Mouse (Mus musculus) liver, adult 2 months (tissue): ENCODE data around the gene Srm. TPM values are rescaled to one million over a fixed set of nuclear protein-coding genes. Genes with fewer than 3 reads are reported as not detected.

Experiments used
- DNase-seq: peaks from one replicate; pipeline ENCODE4 v3.0.0-alpha.2; 2011; ENCODE audit warnings: low read depth, low spot score; ENCODE audit errors: extremely low read depth
- H3K27ac ChIP-seq: fragments of 200-500 bp; replicated peaks from 2 replicates; pipeline ENCODE4 v1.5.1; 2012; ENCODE audit warnings: low read depth, mild to moderate bottlenecking, control low read depth, inconsistent platforms, low read length; ENCODE audit not compliant: insufficient read depth
- H3K27me3 ChIP-seq: fragments of 200-500 bp; 2 replicates; pipeline ENCODE4 v1.6.1; 2012; ENCODE audit warnings: mild to moderate bottlenecking, moderate library complexity, low read length, inconsistent platforms; ENCODE audit not compliant: control insufficient read depth, insufficient read depth
- H3K36me3 ChIP-seq: fragments of 200-500 bp; 2 replicates; pipeline ENCODE4 v1.6.1; 2012; ENCODE audit warnings: low read length, inconsistent platforms; ENCODE audit not compliant: control insufficient read depth, insufficient read depth
- H3K4me1 ChIP-seq: fragments of 200-500 bp; 2 replicates; pipeline ENCODE4 v1.6.1; 2011; ENCODE audit warnings: low read length; ENCODE audit not compliant: control insufficient read depth, insufficient read depth
- H3K4me3 ChIP-seq: fragments of 200-500 bp; 2 replicates; pipeline ENCODE4 v1.5.1; 2011; ENCODE audit warnings: low read depth, mild to moderate bottlenecking, control low read depth, low read length, moderate library complexity; ENCODE audit not compliant: insufficient read depth
- H3K79me2 ChIP-seq: fragments of 200-500 bp; 2 replicates; pipeline ENCODE4 v1.6.1; 2012; ENCODE audit warnings: inconsistent platforms, mild to moderate bottlenecking, low read length, moderate library complexity; ENCODE audit not compliant: control insufficient read depth, insufficient read depth
- H3K9ac ChIP-seq: fragments of 200-500 bp; 2 replicates; pipeline ENCODE4 v1.6.1; 2012; ENCODE audit warnings: low read depth, mild to moderate bottlenecking, control low read depth, inconsistent platforms, low read length
- CTCF ChIP-seq: fragments of 200-500 bp; IDR thresholded peaks from 2 replicates; pipeline ENCODE4 v1.5.1; 2011; ENCODE audit warnings: low read depth, low read length, control low read depth
- POLR2A ChIP-seq: fragments of 200-500 bp; IDR thresholded peaks from 2 replicates; pipeline ENCODE4 v1.6.1; 2011; ENCODE audit warnings: low read length, control low read depth; ENCODE audit not compliant: insufficient read depth; ENCODE audit errors: extremely low read depth
- WGBS: fragments of 180-500 bp; shearing (Covaris S2); methylation state at CpG from one replicate; pipeline ENCODE4 v1.1.7; 2018; 5-methylcytosine and 5-hydroxymethylcytosine counted together
- polyA plus RNA-seq: library from polyadenylated mRNA; depleted of rRNA; stranded (reverse); fragments of >200 nt; gene quantifications from 2 replicates; pipeline ENCODE4 v1.2.3, GENCODE M21; 2012
- total RNA-seq: library from RNA; depleted of rRNA; stranded (reverse); fragments of >200 nt; gene quantifications from 2 replicates; pipeline ENCODE4 v1.2.3, GENCODE M21; 2014

Srm gene
- total and polyA plus RNA-seq, 2 experiments: 11.1 to 39.5 TPM

DNA sequence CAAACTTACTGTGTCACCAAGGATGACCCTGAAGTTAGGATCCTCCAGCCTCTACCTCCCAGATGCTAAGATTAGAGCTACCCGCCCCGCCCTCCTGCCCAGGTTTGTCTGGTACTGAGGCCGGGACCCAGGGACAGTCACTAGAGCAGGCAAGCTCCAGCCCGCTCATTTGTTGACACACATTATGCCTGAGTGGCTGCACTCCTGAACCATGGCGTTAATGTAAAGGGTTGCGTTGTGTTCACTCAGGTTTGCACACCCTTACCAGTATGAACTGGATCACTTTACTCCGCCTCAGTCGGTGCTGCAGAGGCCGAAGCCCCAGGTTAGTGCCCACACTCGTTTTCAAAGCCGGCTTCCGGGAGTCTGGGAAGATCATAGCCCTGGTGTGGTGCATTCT lies 27.7 kb upstream of the Srm start:
- 97% methylated on average over 12 of the region's 12 CpGs for whole genome bisulfite sequencing
- H3K27me3 ChIP-seq: no peaks in the 10 kb centered on the region

DNA sequence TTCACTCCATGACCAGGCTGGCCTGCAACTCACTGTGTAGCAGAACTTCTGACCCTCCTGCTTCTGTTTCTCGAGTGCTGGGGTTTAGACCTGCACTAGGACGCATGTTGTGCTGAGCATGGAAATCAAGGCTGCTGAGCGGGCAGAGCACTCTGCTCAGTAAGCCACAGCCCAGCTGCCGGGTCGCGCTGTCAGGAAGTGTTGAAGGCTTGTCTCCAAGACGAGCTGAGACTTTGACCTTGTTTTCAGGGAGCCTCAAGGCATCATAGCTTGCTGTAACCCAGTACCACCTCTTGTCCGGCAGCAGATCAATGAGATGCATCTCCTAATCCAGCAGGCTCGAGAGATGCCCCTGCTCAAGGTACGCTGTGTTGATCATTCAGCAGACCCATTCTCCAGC lies 21.2 kb upstream of the Srm start:
- Histone ChIP-seq H3K36me3 (peaks cover 54% of the 10 kb centered on the region), H3K27ac (no peak overlapping the region), H3K4me1 (no peaks in the 10 kb centered on the region), H3K79me2 (no peaks in the 10 kb centered on the region), H3K4me3 (no peak overlapping the region), H3K27me3 (no peaks in the 10 kb centered on the region), H3K9ac (no peak overlapping the region)
- TF ChIP-seq CTCF (no peak), POLR2A (no peak)
- DNase-seq: no peak
- WGBS: 85% methylated on average over 10 of the region's 10 CpGs

More for the DNA sequence above, 27.7 kb upstream of the Srm start:
- Histone ChIP-seq H3K4me3 (no peak overlapping the region), H3K36me3 (peaks cover 57% of the 10 kb centered on the region), H3K79me2 (peaks cover 2% of the 10 kb centered on the region; the same call in 1 of the 2 replicates), H3K4me1 (no peaks in the 10 kb centered on the region; the same call in 1 of the 2 replicates), H3K27ac (no peak overlapping the region), H3K9ac (no peak overlapping the region)
- TF ChIP-seq POLR2A (no peak), CTCF (no peak)
- no peak for DNase-seq

DNA sequence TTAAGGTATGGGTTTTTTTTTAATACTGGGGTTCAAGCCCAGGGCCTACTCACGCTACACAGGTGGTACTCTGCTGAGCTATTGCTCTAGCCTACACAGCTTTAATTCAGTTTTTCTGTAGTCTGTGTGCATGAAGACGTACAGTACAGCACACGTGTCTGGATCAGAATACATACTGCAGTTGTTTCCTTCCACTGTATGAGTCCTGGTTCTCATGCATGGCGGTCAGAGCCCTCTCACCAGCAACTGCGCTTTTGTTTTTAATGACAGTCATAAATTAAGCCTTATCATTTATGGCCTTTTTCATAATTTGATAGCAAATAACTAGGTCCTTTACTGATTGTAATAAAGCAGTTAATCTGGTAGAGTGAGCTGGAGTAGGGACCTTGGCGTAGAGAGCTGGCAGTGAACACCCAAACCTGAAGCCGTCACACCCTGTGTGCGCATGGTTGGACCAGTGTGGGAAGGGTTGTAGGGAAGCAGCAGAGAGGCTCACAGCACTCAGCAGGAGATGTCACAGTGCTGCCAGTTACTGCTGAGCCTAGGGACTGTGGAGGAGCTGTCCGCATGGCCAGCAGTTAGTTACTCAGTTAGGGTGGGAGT lies 20.5 kb upstream of the Srm start:
- no peak for DNase-seq
- Histone ChIP-seq H3K9ac (no peak overlapping the region), H3K27ac (no peak overlapping the region), H3K27me3 (no peaks in the 10 kb centered on the region), H3K4me3 (no peak overlapping the region), H3K4me1 (no peaks in the 10 kb centered on the region), H3K79me2 (no peaks in the 10 kb centered on the region), H3K36me3 (peaks cover 56% of the 10 kb centered on the region)
- TF ChIP-seq CTCF (no peak), POLR2A (no peak)
- 97% methylated on average over 9 of the region's 9 CpGs for WGBS

DNA sequence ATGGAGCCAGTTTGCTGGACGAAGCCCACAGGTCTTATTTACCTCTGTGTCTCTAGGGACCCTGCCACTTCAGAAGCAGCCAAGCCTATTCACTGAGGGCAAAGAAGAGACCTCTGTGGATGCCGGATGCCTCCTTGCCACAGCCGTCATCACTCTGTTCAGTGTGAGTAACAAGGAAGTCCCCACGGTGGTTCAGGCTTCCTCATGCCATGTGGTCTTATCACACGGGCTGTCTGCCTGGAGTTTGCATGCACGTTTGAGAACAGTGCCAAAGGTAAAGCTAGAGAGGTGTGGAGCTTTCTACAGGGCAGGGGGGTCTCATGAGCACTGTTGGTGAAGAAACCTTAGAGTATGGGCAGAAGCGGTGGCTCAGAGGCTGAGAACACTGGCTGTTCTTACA lies 18.1 kb upstream of the Srm start:
- Histone ChIP-seq H3K9ac (no peak overlapping the region), H3K36me3 (peaks cover 50% of the 10 kb centered on the region), H3K27ac (no peak overlapping the region), H3K79me2 (no peaks in the 10 kb centered on the region), H3K4me3 (no peak overlapping the region), H3K4me1 (no peaks in the 10 kb centered on the region), H3K27me3 (no peaks in the 10 kb centered on the region)
- 89% methylated on average over 7 of the region's 7 CpGs for WGBS
- DNase-seq: no peak
- TF ChIP-seq POLR2A: no peak
- TF ChIP-seq CTCF: no peak

DNA sequence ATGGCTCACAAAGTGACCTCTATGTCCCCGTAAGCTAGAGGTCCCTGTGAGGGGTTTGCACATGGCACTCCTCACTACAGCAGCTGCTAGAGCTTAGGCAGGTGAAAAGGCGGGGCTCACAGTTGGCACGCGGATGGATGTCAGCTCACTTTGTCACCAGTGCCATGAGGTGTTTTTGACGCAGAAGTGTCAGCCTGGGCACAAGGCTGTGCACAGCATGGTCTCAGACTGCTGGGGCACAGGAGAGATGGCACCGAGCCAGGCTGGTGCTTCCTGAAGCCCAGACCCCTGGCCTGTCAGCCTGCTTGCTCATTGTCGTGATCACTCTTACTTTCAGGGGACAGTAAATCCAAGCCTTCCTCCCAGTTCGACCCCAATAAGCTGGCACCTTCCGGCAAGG lies 10.5 kb upstream of the Srm start:
- no peaks in the 10 kb centered on the region for H3K79me2 ChIP-seq
- no peak overlapping the region for H3K9ac ChIP-seq
- no peak for DNase-seq
- H3K27me3 ChIP-seq: no peaks in the 10 kb centered on the region
- H3K36me3 ChIP-seq: peaks cover 12% of the 10 kb centered on the region; the same call in 1 of the 2 replicates
- WGBS: 87% methylated on average over 9 of the region's 9 CpGs
- no peak for TF ChIP-seq POLR2A
- no peak for TF ChIP-seq CTCF
- H3K4me3 ChIP-seq: no peak overlapping the region
- H3K4me1 ChIP-seq: no peaks in the 10 kb centered on the region
- no peak overlapping the region for H3K27ac ChIP-seq

DNA sequence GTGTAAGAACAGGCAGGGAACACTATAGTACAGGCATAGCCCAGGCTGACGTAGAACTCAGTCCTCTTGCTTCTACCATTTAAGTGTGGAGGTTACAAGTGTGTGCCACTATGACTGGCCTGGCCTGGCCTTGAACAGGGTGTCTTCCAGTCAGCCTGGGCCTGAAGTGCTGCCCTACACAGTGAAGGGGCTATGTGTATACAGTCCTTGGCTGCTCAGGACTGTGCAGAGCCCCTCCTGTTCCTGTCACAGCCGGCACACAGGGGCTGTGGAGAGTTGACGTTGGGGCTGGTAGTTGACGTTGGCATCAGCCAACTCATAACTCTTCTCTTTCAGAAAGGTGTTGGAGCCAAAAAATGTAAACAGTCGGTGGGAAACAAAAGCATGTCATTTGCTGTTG lies 9.9 kb upstream of the Srm start:
- peaks cover 12% of the 10 kb centered on the region; the same call in 1 of the 2 replicates for H3K36me3 ChIP-seq
- WGBS: 93% methylated on average over 5 of the region's 5 CpGs
- H3K9ac ChIP-seq: no peak overlapping the region
- no peak for DNase-seq
- no peaks in the 10 kb centered on the region for H3K4me1 ChIP-seq
- no peak for TF ChIP-seq CTCF
- TF ChIP-seq POLR2A: no peak
- no peak overlapping the region for H3K27ac ChIP-seq
- no peak overlapping the region for H3K4me3 ChIP-seq
- no peaks in the 10 kb centered on the region for H3K79me2 ChIP-seq
- no peaks in the 10 kb centered on the region for H3K27me3 ChIP-seq
